Comparison of ENCODE assay signal across 17 mouse cellular contexts in the genomic region with DNA sequence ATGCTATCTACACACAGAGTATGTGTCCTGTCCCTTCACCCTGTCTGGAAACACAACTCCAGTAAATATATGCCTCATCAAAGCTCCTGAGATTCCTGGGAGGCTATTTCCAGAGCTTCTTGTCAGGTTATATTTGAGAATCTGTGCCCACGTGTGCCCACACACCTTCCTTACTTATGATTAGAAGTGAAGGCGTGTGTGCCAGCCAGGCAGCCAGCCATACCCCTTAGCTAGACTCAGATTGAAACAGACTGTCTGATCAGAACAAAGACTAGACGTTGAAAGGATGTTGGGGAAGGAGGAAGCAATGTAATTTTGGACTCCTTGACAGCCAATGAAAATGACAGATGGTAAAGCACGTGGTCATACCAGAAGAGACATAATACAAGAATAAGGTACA. TPM values are rescaled to one million over a fixed set of nuclear protein-coding genes. Genes with fewer than 3 reads are reported as not detected.
DNase-seq lines count a peak whose midpoint lies in the region; ATAC-seq lines count a peak whose summit lies in the region.
"Had no signal": no experiment of that assay in that cellular context is flagged by ENCODE, and none has a peak within 500 bp of the region (broad histone marks: within the 10 kb centered on the region; RNA-seq: fewer than 3 reads in every experiment).

No protein-coding gene starts in this region.

- ATAC-seq in frontal cortex, adult (ENCODE audit: low TSS enrichment): peak; percentile 59
- ATAC-seq: activated CD4-positive, CD25-positive, alpha-beta regulatory T cell, adult 4 months; forebrain, embryonic 15.5 days; Patski had no signal

- no peak for DNase-seq in frontal cortex, postnatal 14 days (ENCODE audit: low spot score in 2 of 2)
- peak; percentile 29 for DNase-seq in right cerebral cortex, adult 18-20 months
- no peak for DNase-seq in right cerebral cortex, postnatal 25 days
- DNase-seq in brain, adult 2 months (ENCODE audit: low read depth, low spot score): peak; percentile 64
- peak; percentile 35 for DNase-seq in telencephalon, adult 2 months (ENCODE audit: low read depth, low spot score)
- DNase-seq in heart, postnatal 25 days (ENCODE audit: low spot score): no peak
- DNase-seq: adrenal gland, postnatal 14 days; cerebellum, adult 18-20 months; cerebellum, postnatal 10 days; gastrocnemius, postnatal 10 days; heart, adult 18-20 months; heart, postnatal 10 days had no signal

- intact Hi-C loops in heart, postnatal 25 days (cut with DNase I): no loop called here

RNA-seq across cellular contexts. Expression of a gene that starts 45.4 kb away (rescaled TPM):
- total RNA-seq in heart, postnatal 25 days (2021): under 1 TPM; 0.59 to 0.91 TPM
- total RNA-seq: hematopoietic stem cell, adult 5-6 weeks had no signal

Comparison
In these comparisons a context has a peak if more than half of its experiments do, and no peak if none do; other contexts are left out.
1. DNase-seq: peak in right cerebral cortex, adult 18-20 months (single experiment), brain, adult 2 months (single experiment) and telencephalon, adult 2 months (single experiment); none in frontal cortex, postnatal 14 days (0 of 2), right cerebral cortex, postnatal 25 days (single experiment) and heart, postnatal 25 days (single experiment).